Mouse (Mus musculus) kidney, embryonic 14.5 days (tissue): ENCODE results near the gene Gm5414. TPM values are rescaled to one million over a fixed set of nuclear protein-coding genes. Genes with fewer than 3 reads are reported as not detected.

Experiments
- ATAC-seq: fragments of 200-750 bp; cut with Nextera tagmentation; 2 replicates; pipeline ENCODE4 v1.8.0; 2017; ENCODE audit warnings: moderate number of reproducible peaks, mild to moderate bottlenecking, moderate TSS enrichment, moderate library complexity; ENCODE audit not compliant: low FRiP score, low TSS enrichment
- H3K27ac ChIP-seq: fragments of 300-500 bp; sonication (generic); 2 replicates; pipeline ENCODE4 v1.5.1; 2014; ENCODE audit warnings: low read depth, mild to moderate bottlenecking, low read length, moderate library complexity, mixed read lengths
- H3K27me3 ChIP-seq: fragments of 300-500 bp; sonication (generic); 2 replicates; pipeline ENCODE4 v1.6.1; 2014; ENCODE audit warnings: mild to moderate bottlenecking, low read length; ENCODE audit not compliant: control insufficient read depth, insufficient read depth
- H3K36me3 ChIP-seq: fragments of 300-500 bp; sonication (generic); 2 replicates; pipeline ENCODE4 v1.6.1; 2014; ENCODE audit warnings: low read length, mixed read lengths; ENCODE audit not compliant: control insufficient read depth, insufficient read depth
- H3K4me1 ChIP-seq: fragments of 300-500 bp; sonication (generic); 2 replicates; pipeline ENCODE4 v1.6.1; 2014; ENCODE audit warnings: low read length, mixed read lengths; ENCODE audit not compliant: control insufficient read depth, insufficient read depth
- H3K4me2 ChIP-seq: fragments of 300-500 bp; sonication (generic); replicated peaks from 2 replicates; pipeline ENCODE4 v1.6.1; 2014; ENCODE audit warnings: low read depth, mild to moderate bottlenecking, low read length
- H3K4me3 ChIP-seq: fragments of 300-500 bp; sonication (generic); 2 replicates; pipeline ENCODE4 v1.5.1; 2014; ENCODE audit warnings: mild to moderate bottlenecking, low read length
- H3K9ac ChIP-seq: fragments of 300-500 bp; sonication (generic); 2 replicates; pipeline ENCODE4 v1.6.1; 2014; ENCODE audit warnings: low read depth, mild to moderate bottlenecking, low read length, moderate library complexity
- H3K9me3 ChIP-seq: fragments of 300-500 bp; sonication (generic); 2 replicates; pipeline ENCODE4 v1.6.1; 2016; ENCODE audit warnings: low read length; ENCODE audit not compliant: control insufficient read depth
- WGBS: fragments of 180-500 bp; shearing (Covaris S2); extraction: QIAGEN DNeasy Blood & Tissue Kit; methylation state at CpG from one replicate; pipeline ENCODE4 v1.1.7; 2014; 5-methylcytosine and 5-hydroxymethylcytosine counted together
- microRNA-seq: library from miRNA; unstranded; fragments of <30 nt; microRNA quantifications from one replicate; pipeline ENCODE4, GENCODE M21; 2016
- polyA plus RNA-seq: library from polyadenylated mRNA; unstranded; fragments of >200 nt; fragmentation: Nextera tagmentation; extraction: Ambion mirVana; gene quantifications from 2 replicates; pipeline ENCODE4 v1.2.1, GENCODE M21; 2014

Gene Gm5414
- polyA plus RNA-seq, 1 experiment from 2014 or later: not detected

GRCm38 (mm10) chr15:101575506-101575905 lies 52.5 kb downstream of the Gm5414 start:
- Histone ChIP-seq H3K9me3 (no peaks in the 10 kb centered on the region), H3K27me3 (no peaks in the 10 kb centered on the region), H3K4me3 (no peak overlapping the region), H3K27ac (no peak overlapping the region), H3K4me2 (no peak overlapping the region), H3K4me1 (peaks cover 6% of the 10 kb centered on the region), H3K9ac (no peak overlapping the region), H3K36me3 (no peaks in the 10 kb centered on the region)
- WGBS: 88% methylated on average over 5 of the region's 5 CpGs
- no peak for ATAC-seq

Small RNA genes lying within 50 kb of the gene (microRNA-seq; reads per million reads assigned to microRNA genes)
- gene Gm44383 (not detected), gene Gm44479 (not detected)

Other genes with a start within 250 kb of the Gm5414 start
- 34.6 and 44.0 TPM in 2 replicates for gene Krt7, start 217.1 kb downstream of the Gm5414 start, polyA plus RNA-seq
- gene Krt87, start 189.4 kb downstream of the Gm5414 start, polyA plus RNA-seq: not detected in 2 replicates
- gene Krt88, start 180.4 kb downstream of the Gm5414 start, polyA plus RNA-seq: 0.21 TPM in 1 of 2 replicates, not detected in the other
- gene Krt81, start 164.4 kb downstream of the Gm5414 start, polyA plus RNA-seq: not detected in 2 replicates
- not detected in 2 replicates for gene Krt86, start 154.7 kb downstream of the Gm5414 start, polyA plus RNA-seq
- not detected in 2 replicates for gene Krt83, start 136.7 kb downstream of the Gm5414 start, polyA plus RNA-seq
- gene Gm49425, start 110.9 kb downstream of the Gm5414 start, polyA plus RNA-seq: not detected in 2 replicates
- gene Krt84, start 95.4 kb downstream of the Gm5414 start, polyA plus RNA-seq: not detected in 2 replicates
- not detected in 2 replicates for gene Krt82, start 77.5 kb downstream of the Gm5414 start, polyA plus RNA-seq
- 0.17 and 0.22 TPM in 2 replicates for gene Krt90, start 65.2 kb downstream of the Gm5414 start, polyA plus RNA-seq
- 0.11 and 0.23 TPM in 2 replicates for gene Krt75, start 54.3 kb downstream of the Gm5414 start, polyA plus RNA-seq
- gene Gm5478, start 19.2 kb upstream of the Gm5414 start, polyA plus RNA-seq: not detected in 2 replicates
- gene Krt6b, start 52.1 kb upstream of the Gm5414 start, polyA plus RNA-seq: not detected in 2 replicates
- not detected in 2 replicates for gene Krt6a, start 66.1 kb upstream of the Gm5414 start, polyA plus RNA-seq
- not detected in 2 replicates for gene Krt5, start 84.7 kb upstream of the Gm5414 start, polyA plus RNA-seq
- gene Krt71, start 114.9 kb upstream of the Gm5414 start, polyA plus RNA-seq: not detected in 2 replicates
- gene Krt72, start 158.3 kb upstream of the Gm5414 start, polyA plus RNA-seq: not detected in 2 replicates
- gene Krt73, start 174.2 kb upstream of the Gm5414 start, polyA plus RNA-seq: not detected in 2 replicates
- gene Krt2, start 190.0 kb upstream of the Gm5414 start, polyA plus RNA-seq: not detected in 2 replicates
- 0.93 and 1.8 TPM in 2 replicates for gene Krt1, start 222.6 kb upstream of the Gm5414 start, polyA plus RNA-seq
- gene Krt77, start 241.5 kb upstream of the Gm5414 start, polyA plus RNA-seq: 0.06 TPM in 1 of 2 replicates, not detected in the other